Mouse (Mus musculus) frontal cortex, postnatal 10 days (tissue): Measurements from ENCODE around the gene Plppr2.

Source experiments
- DNase-seq, 2 experiments: peaks; one replicate each; pipeline ENCODE4 v3.0.0; 2022; ENCODE audit warnings: low spot score in 2 of 2, mixed read lengths in 1 of 2

Plppr2 gene

DNA sequence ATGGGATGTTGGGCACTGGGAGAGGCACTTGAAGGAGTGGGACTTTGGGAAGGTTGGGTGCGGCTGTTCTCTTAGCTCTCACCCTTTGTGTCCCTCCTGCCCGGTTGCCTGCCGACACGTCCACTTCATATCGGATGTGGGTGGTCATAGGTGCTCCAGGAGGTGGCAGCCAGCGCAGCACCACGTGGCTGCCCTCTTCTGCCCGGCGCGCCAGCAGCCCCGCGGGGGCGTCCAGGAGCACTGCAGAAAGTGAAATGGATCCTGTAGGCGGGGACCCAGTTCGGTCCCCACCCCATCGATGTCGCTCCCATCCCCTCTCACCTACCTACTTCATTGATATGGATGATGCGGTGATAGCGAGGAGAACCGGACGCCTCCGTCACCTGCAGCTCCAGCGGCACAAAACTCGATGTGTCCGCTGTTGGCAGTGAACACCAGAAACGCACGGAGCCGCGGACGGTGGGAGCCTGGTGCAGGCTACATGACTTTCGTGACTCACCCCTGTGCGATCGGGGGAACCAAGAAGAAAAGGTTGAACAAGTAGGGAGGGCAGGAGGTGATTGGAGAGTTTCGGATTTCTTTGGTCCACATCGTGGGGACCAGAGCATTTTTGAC, 24.6 kb downstream of the Plppr2 start:
- no peak for DNase-seq

DNA sequence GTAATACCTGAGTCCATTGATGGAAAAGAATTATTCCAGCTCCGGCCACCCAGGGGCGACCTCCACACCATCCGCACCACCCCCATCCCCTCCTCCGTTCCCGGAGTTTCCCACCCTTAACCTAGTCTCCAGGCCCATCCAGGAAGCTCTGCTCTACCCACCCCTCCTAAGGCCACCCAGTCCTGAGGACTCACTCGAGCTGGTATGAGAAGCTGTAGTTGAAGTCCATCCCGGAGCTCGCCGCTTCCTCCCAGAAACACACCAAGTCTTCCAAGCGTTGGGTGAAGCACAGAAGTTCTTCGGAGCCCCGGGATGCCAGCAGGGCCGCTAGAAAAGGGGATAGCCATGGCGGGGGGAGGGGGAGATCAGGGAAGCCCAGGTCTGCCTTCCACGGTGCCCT, 25.2 kb downstream of the Plppr2 start:
- no peak for DNase-seq

- peak in 1 of 2 experiments; percentile 74 for DNase-seq
Measured at GRCm38 (mm10) chr9:21962416-21963059, 25.7 kb downstream of the Plppr2 start.

- DNase-seq: no peak
Measured at GRCm38 (mm10) chr9:21963417-21963816, 26.6 kb downstream of the Plppr2 start, which contains the start of gene Epor. Gene Epor, minus strand, starts transcription at chr9:21963506.

GRCm38 (mm10) chr9:21968883-21969282, 32.0 kb downstream of the Plppr2 start:
- DNase-seq: no peak

- DNase-seq: no peak
Measured at GRCm38 (mm10) chr9:21969304-21969703, 32.5 kb downstream of the Plppr2 start.

- DNase-seq: no peak
Measured at GRCm38 (mm10) chr9:21976626-21977175, 39.9 kb downstream of the Plppr2 start.

DNA sequence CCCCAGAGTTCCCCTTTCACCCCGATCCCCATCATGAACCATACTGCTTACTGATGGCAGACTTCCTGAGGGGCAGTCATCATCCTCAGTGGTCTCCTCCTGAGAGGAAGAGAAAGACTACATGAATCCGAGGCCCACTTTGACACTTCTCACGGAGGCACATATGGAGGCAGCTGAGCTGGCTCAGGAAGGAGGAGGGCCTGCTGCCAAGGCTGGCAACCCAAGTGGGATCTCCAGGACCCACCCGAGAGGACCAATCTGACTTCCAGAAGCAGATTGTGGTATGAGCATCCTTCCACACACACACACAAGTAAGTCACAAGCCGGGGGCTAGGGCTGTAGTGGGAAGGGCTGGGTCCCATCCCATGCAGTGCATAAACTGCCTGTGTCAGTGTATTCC, 40.5 kb downstream of the Plppr2 start:
- no peak for DNase-seq

- DNase-seq: no peak
Measured at GRCm38 (mm10) chr9:21977972-21978371, 41.1 kb downstream of the Plppr2 start.

GRCm38 (mm10) chr9:21978398-21979128, 41.7 kb downstream of the Plppr2 start:
- DNase-seq: no peak

DNA sequence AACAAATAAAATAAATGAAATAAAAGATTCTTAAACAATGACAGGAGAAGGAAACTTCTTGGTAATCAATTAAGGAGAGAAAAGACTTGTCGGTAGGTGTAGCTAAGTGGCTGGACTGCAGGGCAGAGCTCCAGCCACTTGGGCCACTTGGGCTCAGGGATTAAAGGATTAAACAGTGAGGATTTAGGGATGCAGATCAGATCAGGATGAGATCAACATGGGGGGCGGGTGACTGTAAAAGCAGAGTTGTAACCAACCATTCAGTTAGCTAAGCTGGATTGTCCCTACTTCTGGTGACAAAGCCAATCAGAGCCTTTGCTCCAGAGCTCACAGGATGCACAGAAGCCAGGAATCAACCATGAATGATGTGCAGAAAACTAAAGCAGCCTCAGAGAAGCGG, 47.1 kb downstream of the Plppr2 start:
- no peak for DNase-seq

- no peak for DNase-seq
Measured at GRCm38 (mm10) chr9:21987592-21988342, 50.9 kb downstream of the Plppr2 start.

DNA sequence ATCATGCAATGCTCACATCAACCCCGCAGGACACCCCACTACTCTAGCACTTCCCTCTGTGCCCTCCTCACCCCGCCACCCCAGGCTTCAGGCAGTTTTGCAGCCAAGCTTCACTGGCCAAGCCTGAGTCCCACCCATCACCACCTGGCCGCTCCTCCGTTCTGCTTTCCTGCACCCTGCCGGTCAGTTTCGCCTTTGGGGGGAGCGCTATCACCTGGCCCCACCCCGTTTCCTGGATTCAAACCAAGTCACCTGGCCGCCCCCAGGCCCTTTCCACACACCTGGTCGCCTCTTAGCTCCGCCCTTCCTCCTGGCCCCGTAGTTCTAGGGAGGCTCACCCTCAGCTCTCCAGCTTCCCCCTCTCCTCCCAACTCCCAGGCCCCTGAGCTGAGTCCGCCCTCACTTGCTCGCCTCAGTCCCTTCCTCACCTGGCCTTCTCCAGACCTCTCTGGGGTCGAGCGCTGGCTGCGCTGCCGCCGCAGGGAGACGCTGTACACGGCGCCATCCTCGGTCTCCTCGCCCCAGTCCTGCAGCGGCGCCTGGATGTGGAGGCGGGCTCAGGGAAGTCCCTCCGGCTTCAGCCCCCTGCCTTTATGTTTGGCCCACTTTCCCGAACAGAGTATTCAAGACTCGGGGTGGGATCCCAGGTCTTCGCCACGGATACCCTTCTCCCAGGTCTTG, 51.7 kb downstream of the Plppr2 start:
- no peak for DNase-seq

- DNase-seq: no peak
Measured at GRCm38 (mm10) chr9:21989230-21990110, 52.6 kb downstream of the Plppr2 start, which contains the start of gene Rgl3. Gene Rgl3, minus strand, starts transcription at chr9:21989446.

- DNase-seq: no peak
Measured at GRCm38 (mm10) chr9:21992227-21992626, 55.4 kb downstream of the Plppr2 start.

GRCm38 (mm10) chr9:21996178-21996867, 59.5 kb downstream of the Plppr2 start:
- DNase-seq: no peak
